Mouse (Mus musculus): ENCODE measurements around the gene Gm37419.
A peak's percentile ranks its signal among the peaks of the same experiment; 100 is the strongest.

Gene Gm37419

GRCm38 (mm10) chr16:23996342-23996741 lies 8.1 kb downstream of the Gm37419 start:
- no peak for DNase-seq (ENCODE audit: low spot score)

DNA sequence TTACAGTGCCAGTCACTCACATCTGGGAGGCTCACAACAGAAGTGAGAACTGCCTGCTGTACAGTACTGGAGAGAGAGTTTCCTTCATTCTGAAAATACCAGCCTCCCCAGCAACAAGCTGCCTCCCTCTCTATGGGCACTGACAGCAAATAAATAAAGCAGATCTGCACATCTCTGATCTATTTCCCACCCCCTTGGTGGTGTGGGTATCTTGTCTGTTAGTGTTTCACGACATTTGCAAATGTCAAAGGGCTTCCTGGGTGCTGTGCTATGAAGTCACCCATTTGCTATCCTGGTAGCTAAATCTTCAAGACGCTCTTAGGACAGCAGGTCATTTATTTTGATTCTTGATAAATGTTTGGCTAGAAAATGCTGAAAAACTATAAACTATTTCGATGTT lies 8.9 kb downstream of the Gm37419 start:
- no peak for DNase-seq (ENCODE audit: low spot score)

- no peak for DNase-seq (ENCODE audit: low spot score)
These were observed 9.6 kb downstream of the Gm37419 start for GRCm38 (mm10) chr16:23997912-23998311.

GRCm38 (mm10) chr16:24005928-24006327 lies 17.6 kb downstream of the Gm37419 start:
- DNase-seq (ENCODE audit: low spot score) = no peak

- no peak for DNase-seq (ENCODE audit: low spot score)
These were observed 21.6 kb downstream of the Gm37419 start for GRCm38 (mm10) chr16:24009891-24010290.

DNA sequence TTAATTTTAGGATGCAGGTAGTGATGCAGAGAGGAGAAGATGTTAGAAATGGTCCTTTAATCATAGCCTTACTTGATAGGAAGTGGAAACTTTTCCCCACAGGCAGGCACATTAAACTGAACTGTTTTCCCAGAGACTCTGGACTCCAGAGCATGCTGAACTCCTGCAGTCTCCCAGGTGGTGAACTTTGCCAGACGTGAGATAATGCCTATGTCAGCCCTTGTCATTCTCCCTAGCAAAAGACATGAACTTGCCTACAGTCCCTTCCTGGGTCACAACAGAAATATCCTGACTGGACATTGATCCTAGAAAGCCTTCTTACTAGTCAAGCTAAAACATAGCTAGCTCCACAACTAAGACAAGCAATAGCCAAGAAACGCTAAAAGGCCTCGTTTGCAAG lies 23.0 kb downstream of the Gm37419 start:
- no peak for DNase-seq (ENCODE audit: low spot score)

DNA sequence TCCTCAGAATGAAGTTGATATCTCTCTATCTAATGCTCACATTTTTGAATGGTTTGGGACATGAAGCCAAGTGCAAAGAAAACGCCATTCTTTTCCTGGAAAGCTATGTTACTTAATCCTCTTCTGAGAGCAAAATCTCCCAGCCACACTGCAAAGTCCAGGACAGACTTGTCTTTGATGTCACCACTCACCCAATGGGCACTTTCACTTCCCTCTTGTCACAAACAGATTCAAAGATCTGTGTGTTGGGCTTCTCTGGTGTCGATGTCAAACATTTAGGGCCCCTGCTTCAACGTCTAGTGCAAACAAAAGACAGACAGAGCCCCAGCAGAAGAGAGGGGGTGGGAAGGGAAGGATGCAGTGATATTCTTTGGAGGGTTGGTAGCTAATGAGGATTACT lies 23.8 kb downstream of the Gm37419 start:
- DNase-seq (ENCODE audit: low spot score) = peak; percentile 14

GRCm38 (mm10) chr16:24014378-24014777 lies 26.1 kb downstream of the Gm37419 start:
- no peak for DNase-seq (ENCODE audit: low spot score)

DNA sequence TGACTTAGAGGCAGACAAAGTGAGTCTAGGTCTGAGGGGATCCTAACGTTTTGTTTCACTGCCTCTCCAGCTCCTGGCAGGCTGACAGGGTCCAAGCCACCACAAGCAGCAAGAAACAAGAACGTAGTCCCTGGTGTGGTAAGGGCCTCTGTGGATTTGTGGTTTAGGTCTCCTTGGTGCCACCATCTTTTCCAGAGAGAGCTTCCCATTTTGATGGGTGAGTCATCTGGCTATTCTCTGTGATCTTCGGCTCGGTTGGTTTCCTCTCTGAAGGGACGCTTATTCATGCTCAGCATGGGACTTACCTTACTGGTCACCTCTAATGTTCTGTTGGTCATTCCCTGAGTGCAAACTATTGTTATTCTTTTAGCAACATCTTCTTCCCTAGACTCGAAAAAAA lies 28.0 kb downstream of the Gm37419 start:
- no peak for DNase-seq (ENCODE audit: low spot score)

DNA sequence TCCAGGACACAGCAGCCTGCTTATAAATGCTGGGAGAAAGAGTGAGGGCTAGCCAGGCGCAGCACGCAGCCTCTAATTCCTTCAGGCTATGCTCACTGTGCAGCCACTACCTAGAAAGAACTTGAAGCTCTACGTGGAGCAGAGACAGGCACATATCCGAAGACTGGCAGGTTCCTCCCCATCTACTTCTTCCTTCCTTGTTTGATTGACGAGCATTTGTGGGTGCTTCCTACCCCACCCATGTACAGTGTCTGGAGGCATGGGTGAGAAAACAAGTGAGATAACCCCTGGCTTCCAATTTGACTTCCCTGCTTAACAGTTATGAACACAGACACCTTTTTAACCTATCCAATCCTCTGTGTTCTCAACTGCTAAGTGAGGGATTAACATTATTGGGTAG lies 28.5 kb downstream of the Gm37419 start:
- DNase-seq (ENCODE audit: low spot score) = no peak

DNA sequence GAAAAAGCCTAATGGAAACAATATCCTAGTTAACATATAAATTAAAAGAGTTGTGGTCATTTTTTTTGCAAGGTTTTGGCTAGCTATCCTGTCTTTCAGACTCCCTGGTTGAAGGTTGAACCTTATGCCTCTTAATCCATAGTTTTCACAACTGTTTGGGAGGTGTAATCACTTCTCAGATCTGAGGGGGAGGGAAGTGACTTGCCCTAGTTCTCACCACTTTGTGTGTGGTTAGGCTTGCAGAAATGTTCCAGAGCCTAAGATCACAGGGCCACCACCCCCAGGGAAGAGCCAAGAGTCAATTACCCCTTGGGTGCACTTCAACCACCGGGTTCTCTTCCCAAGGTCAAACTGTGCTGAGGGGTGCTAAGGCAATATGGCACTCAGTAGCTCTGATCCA lies 33.4 kb downstream of the Gm37419 start:
- no peak for DNase-seq (ENCODE audit: low spot score)

DNA sequence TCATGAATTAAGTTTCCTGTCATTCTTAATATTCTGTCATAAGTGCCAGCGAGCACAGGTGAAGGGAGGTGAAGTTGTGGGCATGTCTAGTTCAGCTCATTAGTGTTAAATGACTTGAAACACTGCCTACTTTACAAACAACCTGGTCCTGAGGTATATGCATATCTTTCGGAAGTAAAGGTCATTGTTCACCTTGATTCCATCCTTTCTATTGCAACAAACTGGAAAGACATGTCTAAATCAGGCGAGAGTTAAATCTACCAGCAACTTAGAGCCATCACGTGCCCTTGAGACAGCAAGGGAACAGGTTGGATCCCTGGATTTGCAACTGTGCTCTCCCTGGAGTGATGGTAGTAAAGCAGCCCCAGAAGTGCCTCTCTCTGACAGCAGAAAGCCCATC lies 34.3 kb downstream of the Gm37419 start:
- DNase-seq (ENCODE audit: low spot score) = no peak

DNA sequence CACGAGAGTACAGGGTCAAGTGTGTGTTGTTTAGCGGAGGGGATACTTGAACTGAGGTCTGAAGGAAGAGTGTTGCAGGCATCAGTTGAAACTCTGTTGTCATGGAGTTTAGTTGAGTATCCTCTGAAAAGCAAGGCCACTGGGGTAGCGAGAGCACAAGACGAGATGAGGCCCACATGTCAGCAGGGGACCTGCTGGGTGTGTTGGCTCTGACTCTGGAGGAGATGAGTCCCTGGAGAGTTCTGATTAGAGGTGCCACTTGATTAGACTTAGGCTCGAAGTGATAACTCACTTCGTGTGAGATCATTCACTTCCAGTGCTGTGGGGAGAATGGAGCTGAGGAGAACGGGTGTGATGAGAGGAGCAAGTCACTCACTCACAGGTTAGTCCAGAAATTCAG lies 37.2 kb downstream of the Gm37419 start:
- no peak for DNase-seq (ENCODE audit: low spot score)

DNA sequence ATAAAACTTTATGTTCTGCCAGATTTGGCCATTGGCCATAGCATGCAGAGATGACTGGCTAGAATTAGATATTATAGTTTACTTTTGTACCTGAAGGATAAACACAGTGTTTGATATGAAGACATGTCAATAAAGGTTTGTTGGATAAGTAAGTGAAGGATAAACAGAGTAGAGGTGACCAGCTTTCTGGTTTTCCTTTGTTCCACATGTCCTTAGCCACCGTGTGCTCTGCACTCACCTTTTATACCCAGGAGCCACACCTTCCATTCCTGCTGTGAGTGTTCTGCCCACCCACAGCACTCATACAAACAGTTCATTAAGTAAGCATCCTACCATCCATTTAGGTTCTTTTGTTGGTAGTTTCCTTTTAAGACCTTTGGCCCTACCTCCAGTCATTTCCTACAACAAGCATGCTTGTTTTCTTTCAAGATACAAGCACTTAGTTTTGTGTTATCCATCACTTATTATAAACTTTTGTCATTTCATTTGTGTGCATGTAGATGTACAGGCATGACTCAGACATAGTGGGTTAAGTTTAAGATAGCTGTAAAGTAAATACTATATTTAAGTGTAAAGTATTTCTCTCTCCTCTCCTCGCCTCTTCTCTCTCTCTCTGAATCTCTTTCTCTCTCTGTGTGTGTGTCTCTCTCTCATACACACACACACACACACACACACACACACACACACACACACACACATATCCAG lies 41.8 kb downstream of the Gm37419 start:
- DNase-seq (ENCODE audit: low spot score) = no peak

DNA sequence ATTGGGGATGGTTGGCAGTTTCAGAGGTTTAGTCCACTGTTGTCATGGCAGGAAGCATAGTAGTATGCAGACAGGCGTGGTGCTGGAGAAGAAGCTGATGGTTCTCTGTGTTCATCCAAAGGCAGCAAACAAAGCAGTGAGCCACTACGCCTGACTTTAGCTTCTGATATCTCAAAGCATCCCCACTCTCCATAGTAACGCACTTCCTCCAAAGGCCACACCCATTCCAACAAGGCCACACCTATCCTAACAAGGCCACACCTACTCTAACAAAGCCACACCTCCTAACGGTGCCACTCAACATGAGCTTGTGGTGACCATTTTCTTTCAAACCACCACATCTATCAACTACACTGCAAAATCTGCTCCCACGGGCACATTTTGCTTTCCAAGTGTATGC lies 45.0 kb downstream of the Gm37419 start:
- DNase-seq (ENCODE audit: low spot score) = no peak

- DNase-seq (ENCODE audit: low spot score) = no peak
These were observed 46.2 kb downstream of the Gm37419 start for GRCm38 (mm10) chr16:24034450-24034849.

- no peak for DNase-seq (ENCODE audit: low spot score)
These were observed 47.5 kb downstream of the Gm37419 start for GRCm38 (mm10) chr16:24035767-24036166.

GRCm38 (mm10) chr16:24036398-24036797 lies 48.1 kb downstream of the Gm37419 start:
- DNase-seq (ENCODE audit: low spot score) = no peak

All from layer of hippocampus, adult 11-12 months (tissue).